Mouse (Mus musculus): ENCODE measurements around the gene Nell2. TPM values are rescaled to one million over a fixed set of nuclear protein-coding genes. Genes with fewer than 3 reads are reported as not detected.

The Nell2 gene
- polyA plus RNA-seq, 1 experiment: 0.88 TPM

DNA sequence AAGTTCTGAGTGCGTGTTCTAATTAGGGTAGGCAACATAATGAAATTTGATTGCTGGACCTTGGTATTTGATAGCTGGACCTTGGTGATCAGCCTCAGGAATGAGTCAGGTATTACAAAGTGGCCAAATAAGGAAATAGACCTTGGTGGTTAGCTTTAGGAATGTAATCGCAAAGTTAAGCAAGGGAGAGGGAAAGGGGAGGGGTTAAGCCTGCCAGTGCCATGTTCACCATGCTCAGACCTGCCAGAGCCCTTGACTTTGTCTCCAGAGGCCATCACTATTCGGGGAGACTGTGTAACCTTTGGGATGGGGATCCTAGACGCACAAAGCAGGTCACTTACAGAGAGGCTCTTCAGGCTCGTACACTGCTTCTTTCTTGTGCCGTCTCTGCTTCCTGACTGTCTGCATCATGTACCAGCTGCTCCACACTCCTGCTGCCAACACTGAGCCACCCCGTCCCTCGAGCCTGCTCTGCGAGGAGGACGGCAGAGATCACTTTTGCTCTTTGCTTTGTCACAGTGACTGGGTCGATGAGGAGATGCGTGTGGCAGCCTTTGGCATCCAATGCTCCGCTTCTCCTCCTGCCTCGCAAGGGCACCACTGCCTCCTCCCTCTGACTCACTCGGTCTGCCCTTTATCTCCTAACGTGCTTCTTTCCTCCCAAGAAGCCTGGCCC lies 157.5 kb downstream of the Nell2 start:
- 70% methylated on average over 16 of the region's 16 CpGs for WGBS
- no peak for DNase-seq (ENCODE audit: low read depth, low spot score)

GRCm38 (mm10) chr15:95368185-95368584 lies 160.2 kb downstream of the Nell2 start:
- DNase-seq (ENCODE audit: low read depth, low spot score): no peak
- 91% methylated on average over 10 of the region's 10 CpGs for WGBS

GRCm38 (mm10) chr15:95366506-95366905 lies 161.9 kb downstream of the Nell2 start:
- no peak for DNase-seq (ENCODE audit: low read depth, low spot score)
- 86% methylated on average over 3 of the region's 3 CpGs for WGBS

- whole genome bisulfite sequencing: 88% methylated on average over 1 of the region's 1 CpGs
- DNase-seq (ENCODE audit: low read depth, low spot score): no peak
Observed at GRCm38 (mm10) chr15:95354806-95355205, 173.6 kb downstream of the Nell2 start.

DNA sequence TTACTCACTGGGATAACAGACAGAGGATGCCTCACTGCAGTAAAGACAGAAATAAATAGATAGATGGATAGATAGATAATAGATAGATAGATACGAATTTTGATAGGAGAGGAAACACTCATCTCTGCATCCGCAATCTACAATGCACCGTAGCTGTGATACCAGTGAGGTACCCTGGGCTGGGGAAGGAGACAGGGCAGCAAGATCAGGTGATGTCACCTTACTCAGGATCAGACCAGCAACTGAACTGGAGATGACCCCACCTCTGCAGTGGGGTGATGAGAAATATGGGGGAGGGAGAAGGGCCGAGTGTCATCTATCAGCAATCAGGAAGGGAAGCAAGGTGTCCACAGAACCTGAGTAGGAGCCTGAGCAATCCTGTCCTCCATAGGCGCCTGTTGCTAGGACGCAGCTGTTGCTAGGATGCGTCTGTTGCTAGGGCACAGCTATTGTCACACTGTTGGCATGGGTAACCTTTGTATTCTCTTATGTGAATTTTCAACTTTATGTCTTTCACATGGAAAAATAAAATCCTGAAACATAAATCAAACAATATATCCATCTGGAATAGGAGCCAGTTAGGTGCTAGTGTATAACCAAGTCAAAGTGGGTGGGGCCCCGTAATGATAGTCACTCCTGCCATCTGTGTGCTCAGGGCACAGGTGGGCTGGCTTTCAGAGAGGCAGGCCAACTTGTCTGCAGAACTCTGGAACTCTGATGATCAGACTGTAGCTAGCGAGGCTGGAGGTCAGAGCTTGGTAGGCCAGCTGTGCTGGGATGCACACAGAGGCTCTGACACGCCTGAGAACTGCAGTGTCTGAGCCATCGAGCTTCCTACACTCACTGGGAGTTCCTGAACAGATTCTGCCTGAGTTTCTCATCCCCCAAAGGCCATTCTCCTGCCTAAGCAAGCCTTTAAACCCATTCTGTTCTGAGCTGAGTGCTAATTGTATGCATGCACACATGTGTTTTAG lies 193.7 kb downstream of the Nell2 start:
- 75% methylated on average over 11 of the region's 11 CpGs for WGBS
- no peak for DNase-seq (ENCODE audit: low read depth, low spot score)

GRCm38 (mm10) chr15:95333229-95333628 lies 195.1 kb downstream of the Nell2 start:
- no peak for DNase-seq (ENCODE audit: low read depth, low spot score)
- 68% methylated on average over 4 of the region's 4 CpGs for WGBS

GRCm38 (mm10) chr15:95330926-95331325 lies 197.4 kb downstream of the Nell2 start:
- DNase-seq (ENCODE audit: low read depth, low spot score): no peak
- 47% methylated on average over 2 of the region's 2 CpGs for WGBS

DNA sequence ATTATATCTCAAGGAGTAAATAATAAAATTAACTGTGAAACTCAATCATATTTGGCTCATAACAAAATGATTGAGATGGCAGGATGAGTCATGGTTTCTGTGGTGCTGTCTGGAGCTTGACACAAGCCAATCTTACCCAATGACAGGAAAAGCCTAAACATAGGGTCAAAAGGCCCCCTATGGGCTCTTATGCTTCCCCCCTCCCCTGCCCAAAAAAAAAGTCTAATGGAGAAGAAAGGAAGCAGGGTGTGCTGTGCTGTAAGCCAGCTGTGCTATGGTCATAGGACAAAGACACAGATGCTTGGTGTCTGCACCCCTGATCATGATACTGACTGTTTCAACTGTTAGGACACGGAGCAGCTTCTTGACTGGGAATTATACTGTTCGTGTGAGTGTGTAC lies 205.6 kb downstream of the Nell2 start:
- DNase-seq (ENCODE audit: low read depth, low spot score): no peak
- 80% methylated on average over 2 of the region's 2 CpGs for WGBS

GRCm38 (mm10) chr15:95316626-95317025 lies 211.7 kb downstream of the Nell2 start:
- 55% methylated on average over 4 of the region's 4 CpGs for WGBS
- DNase-seq (ENCODE audit: low read depth, low spot score): no peak

- 87% methylated on average over 5 of the region's 5 CpGs for WGBS
- no peak for DNase-seq (ENCODE audit: low read depth, low spot score)
Observed at GRCm38 (mm10) chr15:95314808-95315145, 213.6 kb downstream of the Nell2 start.

GRCm38 (mm10) chr15:95314121-95314807 lies 214.1 kb downstream of the Nell2 start:
- 54% methylated on average over 16 of the region's 16 CpGs for WGBS
- no peak for DNase-seq (ENCODE audit: low read depth, low spot score)

GRCm38 (mm10) chr15:95313286-95313685 lies 215.1 kb downstream of the Nell2 start:
- 69% methylated on average over 5 of the region's 5 CpGs for WGBS
- no peak for DNase-seq (ENCODE audit: low read depth, low spot score)

- 74% methylated on average over 8 of the region's 8 CpGs for WGBS
- DNase-seq (ENCODE audit: low read depth, low spot score): no peak
Observed at GRCm38 (mm10) chr15:95304102-95304501, 224.3 kb downstream of the Nell2 start.

- DNase-seq (ENCODE audit: low read depth, low spot score): no peak
- 83% methylated on average over 10 of the region's 10 CpGs for WGBS
Observed at GRCm38 (mm10) chr15:95296561-95296960, 231.8 kb downstream of the Nell2 start.

DNA sequence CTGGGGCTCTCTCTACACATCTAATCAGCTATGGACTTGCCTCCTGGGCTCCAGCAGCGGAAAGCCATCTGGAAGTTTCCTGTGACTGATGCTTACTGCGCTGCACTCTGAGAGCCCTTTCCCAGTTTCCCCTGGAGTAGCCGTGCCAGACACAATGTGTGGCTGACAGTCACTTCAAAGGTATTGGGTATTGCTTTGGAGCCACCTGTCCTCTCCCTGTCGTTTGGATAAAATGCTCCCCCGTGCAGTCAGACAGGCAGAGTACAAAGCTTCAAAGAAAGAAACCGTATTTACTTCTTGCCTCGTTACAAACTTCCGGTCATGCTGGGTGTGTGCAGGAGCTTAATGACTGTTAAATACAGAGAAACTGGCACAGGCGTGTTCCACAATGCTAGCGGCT lies 239.3 kb downstream of the Nell2 start:
- 37% methylated on average over 10 of the region's 10 CpGs for WGBS

DNA sequence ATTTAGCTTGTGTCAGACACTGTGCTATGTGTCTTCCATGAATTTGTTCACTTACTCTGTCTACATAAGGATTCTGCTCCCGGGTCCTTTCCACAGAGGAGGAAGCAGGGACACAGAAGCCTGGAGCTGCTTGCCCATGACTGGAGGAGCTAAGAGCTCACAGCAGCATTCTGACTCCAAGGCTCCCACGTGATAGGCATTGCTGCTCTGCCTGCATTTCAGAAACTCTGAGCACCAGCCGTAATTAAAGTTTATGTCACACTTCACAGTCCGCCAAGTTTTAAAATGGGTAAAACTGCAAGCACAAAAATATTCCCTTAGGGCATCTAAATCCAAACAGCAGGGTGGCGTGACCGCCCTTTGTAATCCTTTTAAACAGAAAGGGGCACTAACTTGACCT lies 243.2 kb downstream of the Nell2 start:
- no peak for DNase-seq (ENCODE audit: low read depth, low spot score)
- WGBS: 59% methylated on average over 6 of the region's 6 CpGs

More for the DNA sequence above, 239.3 kb downstream of the Nell2 start:
- DNase-seq (ENCODE audit: low read depth, low spot score): no peak

DNA sequence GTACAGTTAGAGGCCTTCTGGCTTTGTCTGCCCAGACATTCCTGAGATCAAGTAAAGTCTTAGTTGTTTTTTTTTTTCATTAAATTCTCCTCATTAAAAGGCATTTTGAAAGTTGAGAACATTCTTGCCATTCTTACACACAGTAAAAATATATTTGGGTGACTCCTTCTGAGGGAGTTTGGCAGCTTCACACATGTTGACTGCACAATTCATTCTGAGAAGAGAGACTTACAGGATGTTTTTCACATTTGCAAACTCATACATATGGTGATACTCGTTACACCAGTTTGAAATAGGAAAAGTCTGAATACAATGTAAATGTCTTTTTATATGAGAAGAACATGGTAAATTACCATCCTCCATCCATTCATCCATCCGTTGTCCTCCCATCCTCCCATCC lies 247.4 kb downstream of the Nell2 start:
- DNase-seq (ENCODE audit: low read depth, low spot score): no peak
- 83% methylated on average over 2 of the region's 2 CpGs for WGBS

GRCm38 (mm10) chr15:95278001-95278400 lies 250.4 kb downstream of the Nell2 start:
- DNase-seq (ENCODE audit: low read depth, low spot score): no peak
- WGBS: 94% methylated on average over 4 of the region's 4 CpGs

DNA sequence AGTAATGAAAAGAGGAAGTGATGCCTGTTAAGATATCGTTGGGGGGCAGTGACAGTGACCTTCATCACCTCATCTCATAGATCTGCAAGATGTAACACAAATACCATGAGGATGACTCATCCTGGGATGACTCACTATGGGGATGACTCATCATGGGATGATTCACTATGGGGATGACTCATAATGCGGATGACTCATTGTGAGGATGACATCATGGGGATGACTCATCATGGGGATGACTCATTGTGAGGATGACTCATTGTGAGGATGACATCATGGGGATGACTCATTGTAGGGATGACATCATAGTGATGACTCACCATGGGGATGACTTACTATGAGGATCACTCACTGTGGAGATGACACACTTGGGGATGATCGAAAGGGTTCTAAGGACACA lies 251.8 kb downstream of the Nell2 start:
- 91% methylated on average over 3 of the region's 3 CpGs for WGBS
- DNase-seq (ENCODE audit: low read depth, low spot score): no peak

GRCm38 (mm10) chr15:95275553-95275952 lies 252.8 kb downstream of the Nell2 start:
- 65% methylated on average over 5 of the region's 5 CpGs for WGBS
- DNase-seq (ENCODE audit: low read depth, low spot score): no peak
